Comparison of ENCODE assay signal across 8 mouse cellular contexts in the genomic region with DNA sequence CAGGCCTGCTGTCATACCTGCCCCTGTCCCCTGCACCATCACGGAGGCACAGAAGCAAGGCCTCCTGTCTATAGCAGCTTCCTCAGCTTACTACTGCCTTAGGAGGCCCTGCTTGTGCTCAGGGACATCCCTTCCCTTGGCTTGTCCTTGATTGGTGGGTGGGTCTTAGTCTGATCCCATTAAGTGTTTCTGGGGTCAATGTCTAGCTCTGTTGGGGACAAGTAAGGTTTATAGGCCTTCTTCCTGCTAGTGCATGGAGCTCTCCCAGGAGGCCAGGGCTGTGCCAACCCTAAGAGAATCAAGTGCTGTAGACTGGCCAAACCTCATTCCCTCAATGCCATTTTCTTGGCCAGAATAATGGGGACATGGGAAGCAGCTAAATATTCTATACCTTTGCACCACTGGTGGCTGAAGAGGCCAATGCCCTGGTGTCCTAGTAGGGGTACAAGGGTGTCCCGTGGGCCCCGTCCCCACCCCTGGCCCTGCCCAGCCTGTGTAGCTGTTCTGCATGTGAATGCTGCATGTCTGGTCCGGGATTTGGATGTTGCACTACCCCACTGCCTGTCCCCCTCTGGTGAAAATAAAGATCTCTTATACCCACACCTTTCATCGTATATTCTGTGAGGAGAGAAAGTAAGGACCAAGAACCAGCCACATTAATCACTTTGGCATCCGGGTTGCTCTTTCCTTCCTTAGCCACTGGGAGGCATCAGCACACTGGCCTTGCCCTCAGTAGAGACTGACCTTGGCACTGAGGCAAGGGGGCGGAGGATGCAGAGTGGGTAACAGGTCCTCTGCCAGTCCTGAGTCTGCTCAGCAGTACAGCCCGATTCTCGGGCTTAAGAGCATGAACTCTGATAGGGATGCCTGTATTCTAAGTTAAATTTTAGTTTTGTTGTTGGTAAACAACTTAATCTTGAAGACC. TPM values are rescaled to one million over a fixed set of nuclear protein-coding genes. Genes with fewer than 3 reads are reported as not detected.
DNase-seq lines count a peak whose midpoint lies in the region; ATAC-seq and TF ChIP-seq lines count a peak whose summit lies in the region.
"Had no signal": no experiment of that assay in that cellular context is flagged by ENCODE, and none has a peak within 500 bp of the region (broad histone marks: within the 10 kb centered on the region; RNA-seq: fewer than 3 reads in every experiment).

No protein-coding gene starts in this region.

- DNase-seq in adrenal gland, adult 18-20 months (ENCODE audit: low spot score in 2 of 2) = peak; percentile 62 to 67
- peak; percentile 48 to 80 for DNase-seq in gastrocnemius, postnatal 36 days
- DNase-seq in left cerebral cortex, postnatal 4 days = peak; percentile 91
- peak; percentile 85 for DNase-seq in midbrain, embryonic 11.5 days (ENCODE audit: low spot score, missing footprints)

- H3K4me3 ChIP-seq in cortical plate, adult 2 months (ENCODE audit: insufficient read depth, low read length) = no peak overlapping the region
- no peak overlapping the region for H3K4me3 ChIP-seq in intestine, embryonic 15.5 days (replicated peaks)
- no peak overlapping the region for H3K4me3 ChIP-seq in midbrain, embryonic 11.5 days (ENCODE audit: low read depth, low read length)
- no peak overlapping the region for H3K4me3 ChIP-seq in small intestine, adult 2 months (ENCODE audit: low read depth, low read length)
- H3K4me3 ChIP-seq: myocyte had no signal

- peak; percentile 89 for TF ChIP-seq CTCF in cortical plate, adult 2 months (IDR thresholded peaks at IDR 0.05; ENCODE audit: extremely low read depth, insufficient read depth, low read length)
- TF ChIP-seq CTCF in small intestine, adult 2 months (IDR thresholded peaks at IDR 0.05; ENCODE audit: extremely low read depth, insufficient read length, insufficient replicate concordance, low read depth, low read length) = peak; percentile 79; the same call in 1 of the 2 replicates

- intact Hi-C loops in gastrocnemius, postnatal 36 days (cut with DNase I) = loop anchor here (2.0 kb wide), 1 partner anchor 119 kb away; no protein-coding TSS in a partner anchor
- intact Hi-C loops in left cerebral cortex, postnatal 4 days (cut with DNase I) = no loop called here

- no peaks in the 10 kb centered on the region for H3K4me1 ChIP-seq in cortical plate, adult 2 months (ENCODE audit: control insufficient read depth, insufficient read depth, low read length)
- H3K4me1 ChIP-seq in intestine, embryonic 15.5 days (replicated peaks) = no peaks in the 10 kb centered on the region
- no peaks in the 10 kb centered on the region for H3K4me1 ChIP-seq in midbrain, embryonic 11.5 days (ENCODE audit: control insufficient read depth, insufficient read depth, low read length)
- no peaks in the 10 kb centered on the region for H3K4me1 ChIP-seq in small intestine, adult 2 months (ENCODE audit: control insufficient read depth, insufficient read depth, insufficient read length, low read length)

- H3K4me2 ChIP-seq in intestine, embryonic 15.5 days (replicated peaks) = no peak overlapping the region
- no peak overlapping the region for H3K4me2 ChIP-seq in midbrain, embryonic 11.5 days

- no peaks in the 10 kb centered on the region for H3K27me3 ChIP-seq in intestine, embryonic 15.5 days (replicated peaks)
- H3K27me3 ChIP-seq in midbrain, embryonic 11.5 days (ENCODE audit: control insufficient read depth, insufficient read depth, low read length) = no peaks in the 10 kb centered on the region
- no peaks in the 10 kb centered on the region for H3K27me3 ChIP-seq in small intestine, adult 2 months (ENCODE audit: control insufficient read depth, insufficient read depth, low read length)

- no peaks in the 10 kb centered on the region for H3K9me3 ChIP-seq in intestine, embryonic 15.5 days
- H3K9me3 ChIP-seq in midbrain, embryonic 11.5 days (ENCODE audit: control insufficient read depth, low read length) = no peaks in the 10 kb centered on the region

- ATAC-seq in intestine, embryonic 15.5 days = peak; percentile 80
- peak; percentile 48; the same call in 1 of the 2 replicates for ATAC-seq in midbrain, embryonic 11.5 days (ENCODE audit: low FRiP score)

- H3K9ac ChIP-seq in intestine, embryonic 15.5 days = no peak overlapping the region
- no peak overlapping the region for H3K9ac ChIP-seq in midbrain, embryonic 11.5 days (ENCODE audit: low read length)

- H3K27ac ChIP-seq in cortical plate, adult 2 months (ENCODE audit: insufficient read depth, low read length) = no peak overlapping the region
- H3K27ac ChIP-seq in intestine, embryonic 15.5 days = 0 out of 2 replicates have a peak overlapping the region, but pooled peaks have one; percentile 8
- H3K27ac ChIP-seq in midbrain, embryonic 11.5 days (ENCODE audit: low read depth, low read length) = no peak overlapping the region
- H3K27ac ChIP-seq in small intestine, adult 2 months (ENCODE audit: insufficient read depth, low read depth, low read length) = no peak overlapping the region

- H3K36me3 ChIP-seq in intestine, embryonic 15.5 days = peaks cover 11% of the 10 kb centered on the region; the same call in 1 of the 2 replicates
- peaks cover 8% of the 10 kb centered on the region; the same call in 1 of the 2 replicates for H3K36me3 ChIP-seq in midbrain, embryonic 11.5 days (ENCODE audit: control insufficient read depth, insufficient read depth, low read length)
- H3K36me3 ChIP-seq in small intestine, adult 2 months (ENCODE audit: control insufficient read depth, insufficient read depth, low read length) = no peaks in the 10 kb centered on the region; the same call in 1 of the 2 replicates

- WGBS in intestine, embryonic 15.5 days = 55% methylated on average over 9 of the region's 9 CpGs
- WGBS in midbrain, embryonic 11.5 days = 70% methylated on average over 9 of the region's 9 CpGs
- WGBS in small intestine, adult 2 months = 34% methylated on average over 9 of the region's 9 CpGs

- TF ChIP-seq POLR2A in cortical plate, adult 2 months (IDR thresholded peaks at IDR 0.05; ENCODE audit: extremely low read depth, insufficient read depth, low read length) = no peak
- no peak for TF ChIP-seq POLR2A in small intestine, adult 2 months (IDR thresholded peaks at IDR 0.05; ENCODE audit: low read depth, low read length)

RNA-seq across cellular contexts. Expression of a gene that starts 20.1 kb away (rescaled TPM):
- 10 to 100 TPM; 27.8 to 31.7 TPM for total RNA-seq in adrenal gland, adult 18-20 months (2021)
- 26.0 and 26.1 TPM in 2 replicates for polyA plus RNA-seq in cortical plate, adult 2 months (2012; rRNA removed)
- 10 to 100 TPM; 21.7 to 22.7 TPM for total RNA-seq in gastrocnemius, postnatal 36 days (2021)
- 30.8 and 31.6 TPM in 2 replicates for polyA plus RNA-seq in intestine, embryonic 15.5 days (2015; fragmentation: Nextera tagmentation; extraction: Ambion mirVana)
- 10 to 100 TPM; 20.0 to 21.0 TPM for total RNA-seq in left cerebral cortex, postnatal 4 days (2021)
- 39.0 and 39.6 TPM in 2 replicates for polyA plus RNA-seq in midbrain, embryonic 11.5 days (2014; fragmentation: Nextera tagmentation; extraction: Ambion mirVana)
- 12.2 and 17.3 TPM in 2 replicates for polyA plus RNA-seq in small intestine, adult 2 months (2012; rRNA removed)

RNA-seq across cellular contexts. Expression of a gene that starts 22.4 kb away (rescaled TPM):
- total RNA-seq in adrenal gland, adult 18-20 months (2021) = 10 to 100 TPM; 86.2 to 86.3 TPM
- 163 and 170 TPM in 2 replicates for polyA plus RNA-seq in cortical plate, adult 2 months (2012; rRNA removed)
- total RNA-seq in gastrocnemius, postnatal 36 days (2021) = 10 to 100 TPM; 51.7 to 55.6 TPM
- 44.0 and 44.2 TPM in 2 replicates for polyA plus RNA-seq in intestine, embryonic 15.5 days (2015; fragmentation: Nextera tagmentation; extraction: Ambion mirVana)
- 100 to 1,000 TPM; 108 to 109 TPM for total RNA-seq in left cerebral cortex, postnatal 4 days (2021)
- polyA plus RNA-seq in midbrain, embryonic 11.5 days (2014; fragmentation: Nextera tagmentation; extraction: Ambion mirVana) = 52.7 and 57.6 TPM in 2 replicates
- 16.2 and 19.7 TPM in 2 replicates for polyA plus RNA-seq in small intestine, adult 2 months (2012; rRNA removed)

RNA-seq across cellular contexts. Expression of a gene that starts 28.0 kb away (rescaled TPM):
- total RNA-seq in adrenal gland, adult 18-20 months (2021) = 10 to 100 TPM in 1 of 2 experiments, 1 to 10 TPM in 1; 8.4 to 10.1 TPM
- polyA plus RNA-seq in cortical plate, adult 2 months (2012; rRNA removed) = 5.7 and 7.1 TPM in 2 replicates
- 1 to 10 TPM in 1 of 2 experiments, under 1 TPM in 1; 0.94 to 1.9 TPM for total RNA-seq in gastrocnemius, postnatal 36 days (2021)
- polyA plus RNA-seq in intestine, embryonic 15.5 days (2015; fragmentation: Nextera tagmentation; extraction: Ambion mirVana) = 18.0 and 18.3 TPM in 2 replicates
- total RNA-seq in left cerebral cortex, postnatal 4 days (2021) = 10 to 100 TPM; 29.1 to 33.5 TPM
- 17.4 and 18.0 TPM in 2 replicates for polyA plus RNA-seq in midbrain, embryonic 11.5 days (2014; fragmentation: Nextera tagmentation; extraction: Ambion mirVana)
- polyA plus RNA-seq in small intestine, adult 2 months (2012; rRNA removed) = 3.8 and 3.9 TPM in 2 replicates

RNA-seq across cellular contexts. Expression of a gene that starts 34.4 kb away (rescaled TPM):
- 10 to 100 TPM; 19.3 to 22.1 TPM for total RNA-seq in adrenal gland, adult 18-20 months (2021)
- 19.1 and 19.5 TPM in 2 replicates for polyA plus RNA-seq in cortical plate, adult 2 months (2012; rRNA removed)
- total RNA-seq in gastrocnemius, postnatal 36 days (2021) = 1 to 10 TPM; 6.0 to 6.1 TPM
- polyA plus RNA-seq in intestine, embryonic 15.5 days (2015; fragmentation: Nextera tagmentation; extraction: Ambion mirVana) = 13.1 and 13.3 TPM in 2 replicates
- total RNA-seq in left cerebral cortex, postnatal 4 days (2021) = 10 to 100 TPM; 26.9 TPM
- polyA plus RNA-seq in midbrain, embryonic 11.5 days (2014; fragmentation: Nextera tagmentation; extraction: Ambion mirVana) = 26.5 and 26.6 TPM in 2 replicates
- 13.1 and 29.2 TPM in 2 replicates for polyA plus RNA-seq in small intestine, adult 2 months (2012; rRNA removed)
